Mouse (Mus musculus) stomach, postnatal 0 days (tissue): Measurements from ENCODE around the gene Atox1.

ENCODE experiments used
- CTCF ChIP-seq: IDR thresholded peaks from 2 replicates; pipeline ENCODE4 v1.5.1; 2016; ENCODE audit warnings: antibody characterized with exemption, low read depth, mild to moderate bottlenecking, moderate library complexity
- EP300 ChIP-seq: optimal IDR thresholded peaks from 2 replicates; pipeline ENCODE3; 2016; ENCODE audit warnings: antibody characterized with exemption

- TF ChIP-seq CTCF (no peak), EP300 (no peak)
Measured at GRCm38 (mm10) chr11:55400863-55401262, 60.2 kb downstream of the Atox1 start.
